Mouse (Mus musculus): ENCODE data around the gene Rpl4. TPM values are rescaled to one million over a fixed set of nuclear protein-coding genes. Genes with fewer than 3 reads are reported as not detected.

Gene Rpl4
- polyA plus RNA-seq, 1 experiment from 2014 or later: 801 TPM

DNA sequence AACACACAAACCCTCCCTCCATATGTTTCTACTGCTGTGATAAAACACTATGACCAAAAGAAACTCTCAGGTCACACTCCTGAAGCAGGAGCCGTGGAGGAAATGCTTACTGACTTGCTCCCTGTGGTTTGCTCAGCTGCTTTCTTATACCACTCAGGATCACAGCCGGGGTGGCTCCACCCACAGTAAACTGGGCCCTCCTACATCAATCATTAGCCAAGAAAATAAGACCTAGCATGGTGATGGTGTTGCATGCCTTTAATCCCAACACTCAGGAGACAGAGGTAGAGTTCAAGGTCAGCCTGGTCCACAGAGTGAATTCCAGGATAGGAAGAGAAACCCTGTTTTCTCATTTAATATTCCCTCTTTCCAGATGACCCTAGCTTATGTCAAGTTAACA lies 26.7 kb downstream of the Rpl4 start:
- peaks cover 27% of the 10 kb centered on the region for H3K36me3 ChIP-seq
- no peaks in the 10 kb centered on the region for H3K9me3 ChIP-seq
- no peak overlapping the region for H3K4me3 ChIP-seq
- no peak overlapping the region for H3K9ac ChIP-seq
- WGBS: 73% methylated on average over 2 of the region's 2 CpGs
- no peaks in the 10 kb centered on the region for H3K4me1 ChIP-seq
- H3K27ac ChIP-seq: no peak overlapping the region
- no peak overlapping the region for H3K4me2 ChIP-seq (replicated peaks)
- H3K27me3 ChIP-seq (replicated peaks): no peaks in the 10 kb centered on the region
- no peak for ATAC-seq (ENCODE audit: low FRiP score, low read depth)

DNA sequence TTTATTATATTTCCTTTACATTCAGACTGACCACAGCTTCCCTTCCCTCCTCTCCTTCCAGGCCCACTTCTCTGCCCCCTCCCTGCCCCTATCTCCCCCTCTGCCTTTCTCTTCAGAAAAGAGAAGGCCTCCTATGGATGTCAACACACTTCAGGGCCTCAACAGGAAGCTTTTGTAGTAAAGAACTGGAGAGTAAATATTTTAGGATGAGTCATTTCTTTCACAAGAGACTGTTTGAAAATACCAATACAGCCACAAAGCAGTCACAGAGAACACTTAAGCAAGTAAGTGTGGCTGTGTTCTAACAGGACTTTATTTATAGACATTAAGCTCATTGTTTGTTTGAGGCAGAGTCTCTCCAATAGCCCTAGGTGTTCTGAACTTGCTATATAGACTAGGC lies 29.2 kb downstream of the Rpl4 start:
- no peak overlapping the region for H3K27ac ChIP-seq
- H3K36me3 ChIP-seq: peaks cover 27% of the 10 kb centered on the region
- ATAC-seq (ENCODE audit: low FRiP score, low read depth): no peak
- no peaks in the 10 kb centered on the region for H3K4me1 ChIP-seq
- no peak overlapping the region for H3K9ac ChIP-seq
- H3K27me3 ChIP-seq (replicated peaks): no peaks in the 10 kb centered on the region
- H3K9me3 ChIP-seq: no peaks in the 10 kb centered on the region
- no peak overlapping the region for H3K4me3 ChIP-seq
- H3K4me2 ChIP-seq (replicated peaks): no peak overlapping the region

DNA sequence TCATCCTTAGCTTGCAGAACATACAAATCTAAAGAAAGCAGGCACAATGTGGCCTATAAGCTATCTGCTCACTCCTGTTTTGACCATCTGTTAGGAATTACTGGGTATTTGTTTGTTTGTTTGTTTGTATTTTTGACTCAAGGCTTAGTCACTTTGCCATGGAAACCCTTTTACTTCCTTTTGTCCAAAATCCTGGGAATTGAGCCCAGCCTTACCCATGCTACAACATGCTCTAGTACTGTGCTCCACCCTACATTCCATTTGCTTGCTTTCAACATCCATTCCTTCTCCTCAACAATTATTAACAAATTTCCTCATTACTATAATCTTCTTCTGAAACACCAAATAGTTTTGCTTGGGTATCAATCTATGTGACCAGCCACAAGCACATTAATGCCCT lies 29.7 kb downstream of the Rpl4 start:
- ATAC-seq (ENCODE audit: low FRiP score, low read depth): no peak
- Histone ChIP-seq H3K4me3 (no peak overlapping the region), H3K9me3 (no peaks in the 10 kb centered on the region), H3K9ac (no peak overlapping the region), H3K27ac (no peak overlapping the region), H3K4me1 (no peaks in the 10 kb centered on the region), H3K4me2 (replicated peaks) (no peak overlapping the region), H3K27me3 (replicated peaks) (no peaks in the 10 kb centered on the region), H3K36me3 (peaks cover 28% of the 10 kb centered on the region)

DNA sequence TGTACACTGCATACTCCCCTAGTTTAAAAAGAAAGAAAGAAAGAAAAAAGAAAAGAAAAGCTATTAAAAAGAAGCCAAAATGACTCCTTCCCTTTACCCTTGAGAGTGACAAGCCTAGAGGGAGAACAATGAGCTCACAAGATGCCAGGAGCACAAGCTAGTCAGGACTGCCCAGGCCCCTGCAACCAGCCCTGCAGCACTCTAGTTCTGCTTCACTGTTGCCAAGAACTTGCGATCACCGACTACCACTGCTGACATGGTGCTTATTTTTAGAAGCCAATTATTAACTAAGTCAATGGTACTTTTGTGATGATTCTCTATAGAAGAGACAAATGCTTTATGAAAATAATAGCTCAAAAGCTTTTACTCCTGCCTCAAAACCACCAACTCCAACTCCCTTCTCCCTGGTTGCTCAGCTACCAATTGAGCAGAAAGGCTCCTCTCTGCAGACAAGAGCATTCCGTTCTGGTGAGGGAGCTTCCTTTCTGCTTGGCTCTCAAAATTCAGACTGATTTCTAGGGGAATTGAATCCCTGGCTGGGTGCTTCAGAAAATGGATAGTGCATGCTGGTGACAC lies 34.4 kb downstream of the Rpl4 start:
- Histone ChIP-seq H3K27ac (no peak overlapping the region), H3K9me3 (no peaks in the 10 kb centered on the region), H3K27me3 (replicated peaks) (no peaks in the 10 kb centered on the region), H3K36me3 (peaks cover 38% of the 10 kb centered on the region), H3K9ac (no peak overlapping the region), H3K4me3 (no peak overlapping the region), H3K4me1 (no peaks in the 10 kb centered on the region), H3K4me2 (replicated peaks) (no peak overlapping the region)
- 88% methylated on average over 3 of the region's 3 CpGs for WGBS
- no peak for ATAC-seq (ENCODE audit: low FRiP score, low read depth)

DNA sequence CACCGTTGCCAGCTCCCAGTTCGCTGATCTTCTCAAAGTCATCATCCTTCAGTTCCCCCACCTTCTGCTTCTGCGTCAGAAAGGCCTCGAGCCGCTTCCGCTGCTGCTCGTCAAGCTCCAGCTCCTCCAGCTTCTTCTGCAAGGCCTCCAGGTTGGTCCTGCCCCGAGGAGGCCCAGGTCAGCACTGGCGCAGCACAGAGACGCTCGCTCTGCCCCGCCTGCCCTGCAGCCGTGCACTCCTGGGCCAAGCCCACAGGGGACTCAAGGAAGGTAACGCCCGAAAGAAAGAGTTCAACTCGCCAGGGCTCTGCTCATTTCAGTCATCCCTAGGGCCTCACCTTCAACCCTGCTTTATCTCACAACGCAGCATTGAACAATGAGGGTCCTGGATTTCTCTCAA lies 41.3 kb downstream of the Rpl4 start:
- ATAC-seq (ENCODE audit: low FRiP score, low read depth): no peak
- WGBS: 93% methylated on average over 17 of the region's 17 CpGs

DNA sequence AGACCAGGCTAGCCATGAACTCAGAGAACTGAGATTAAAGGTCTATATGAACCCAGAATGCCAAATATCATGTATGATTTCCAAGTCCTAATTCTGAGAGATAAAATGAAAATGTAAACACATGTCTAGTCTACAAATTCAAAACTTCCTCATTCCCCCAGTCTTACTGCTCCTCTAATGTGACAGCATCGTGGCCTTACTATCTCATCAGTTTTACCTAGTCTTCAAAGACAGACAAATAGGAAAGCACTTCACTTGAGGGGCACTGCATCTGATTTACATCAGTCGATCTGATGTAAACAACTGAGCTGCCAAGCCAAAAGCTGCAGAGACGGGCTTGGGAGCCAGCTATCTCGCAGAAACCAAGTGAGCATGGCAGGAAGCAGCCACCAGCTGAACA lies 42.9 kb downstream of the Rpl4 start:
- H3K27me3 ChIP-seq (replicated peaks): no peaks in the 10 kb centered on the region
- ATAC-seq (ENCODE audit: low FRiP score, low read depth): no peak
- peaks cover 6% of the 10 kb centered on the region; the same call in 1 of the 2 replicates for H3K36me3 ChIP-seq
- no peak overlapping the region for H3K27ac ChIP-seq
- no peak overlapping the region for H3K9ac ChIP-seq
- 91% methylated on average over 4 of the region's 4 CpGs for WGBS
- no peak overlapping the region for H3K4me3 ChIP-seq
- H3K4me2 ChIP-seq (replicated peaks): no peak overlapping the region
- no peaks in the 10 kb centered on the region for H3K9me3 ChIP-seq
- peaks cover 3% of the 10 kb centered on the region; the same call in 1 of the 2 replicates for H3K4me1 ChIP-seq

More for the DNA sequence above, 41.3 kb downstream of the Rpl4 start:
- no peak overlapping the region for H3K9ac ChIP-seq
- H3K36me3 ChIP-seq: peaks cover 12% of the 10 kb centered on the region
- no peaks in the 10 kb centered on the region for H3K9me3 ChIP-seq
- no peak overlapping the region for H3K4me3 ChIP-seq
- H3K27me3 ChIP-seq (replicated peaks): no peaks in the 10 kb centered on the region
- H3K4me1 ChIP-seq: no peaks in the 10 kb centered on the region
- no peak overlapping the region for H3K27ac ChIP-seq
- no peak overlapping the region for H3K4me2 ChIP-seq (replicated peaks)

DNA sequence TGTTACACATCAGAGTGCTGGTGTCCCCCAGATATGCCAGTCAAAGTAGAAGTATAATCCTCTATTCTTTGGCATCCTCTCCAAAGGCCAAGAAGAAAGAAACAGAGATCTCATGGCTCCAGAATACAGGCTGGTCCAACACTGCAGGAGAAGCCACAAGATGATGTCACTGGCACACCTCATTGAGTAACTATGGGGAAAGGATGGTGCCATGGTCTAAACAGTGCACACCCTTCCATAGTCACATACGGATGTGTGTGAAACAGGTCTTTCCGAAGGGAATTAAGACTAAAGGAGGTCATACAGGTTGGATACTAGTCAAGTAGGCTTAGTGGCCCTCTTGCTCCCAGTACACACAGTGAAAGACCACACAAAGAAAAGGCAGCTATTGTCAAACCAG lies 43.5 kb downstream of the Rpl4 start:
- no peaks in the 10 kb centered on the region for H3K27me3 ChIP-seq (replicated peaks)
- H3K4me3 ChIP-seq: no peak overlapping the region
- peaks cover 3% of the 10 kb centered on the region; the same call in 1 of the 2 replicates for H3K4me1 ChIP-seq
- WGBS: 96% methylated on average over 2 of the region's 2 CpGs
- no peak overlapping the region for H3K4me2 ChIP-seq (replicated peaks)
- no peaks in the 10 kb centered on the region for H3K9me3 ChIP-seq
- H3K27ac ChIP-seq: no peak overlapping the region
- H3K9ac ChIP-seq: no peak overlapping the region
- ATAC-seq (ENCODE audit: low FRiP score, low read depth): no peak
- H3K36me3 ChIP-seq: peaks cover 6% of the 10 kb centered on the region; the same call in 1 of the 2 replicates

DNA sequence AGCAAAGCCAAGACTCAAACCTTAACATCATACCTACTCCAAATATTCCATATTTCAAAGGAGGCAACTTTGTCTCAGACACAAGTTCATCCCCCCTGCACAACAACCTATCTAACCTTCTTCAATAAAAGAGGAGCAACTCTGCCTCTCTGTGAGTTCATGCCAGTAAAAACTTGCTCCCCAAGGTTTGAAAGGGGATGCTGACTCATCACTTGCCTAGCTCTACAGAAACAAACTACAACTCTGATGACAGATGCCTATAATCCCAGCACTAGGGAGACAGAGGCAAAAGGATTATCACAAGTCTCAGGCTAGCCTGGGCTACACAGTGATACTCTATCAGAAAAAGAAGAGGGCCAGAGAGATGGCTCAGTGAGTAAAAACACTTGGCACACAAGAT lies 44.7 kb downstream of the Rpl4 start:
- ATAC-seq (ENCODE audit: low FRiP score, low read depth): no peak
- Histone ChIP-seq H3K36me3 (no peaks in the 10 kb centered on the region), H3K27me3 (replicated peaks) (no peaks in the 10 kb centered on the region), H3K9me3 (no peaks in the 10 kb centered on the region), H3K9ac (no peak overlapping the region), H3K27ac (no peak overlapping the region), H3K4me2 (replicated peaks) (no peak overlapping the region), H3K4me1 (peaks cover 3% of the 10 kb centered on the region; the same call in 1 of the 2 replicates), H3K4me3 (no peak overlapping the region)

DNA sequence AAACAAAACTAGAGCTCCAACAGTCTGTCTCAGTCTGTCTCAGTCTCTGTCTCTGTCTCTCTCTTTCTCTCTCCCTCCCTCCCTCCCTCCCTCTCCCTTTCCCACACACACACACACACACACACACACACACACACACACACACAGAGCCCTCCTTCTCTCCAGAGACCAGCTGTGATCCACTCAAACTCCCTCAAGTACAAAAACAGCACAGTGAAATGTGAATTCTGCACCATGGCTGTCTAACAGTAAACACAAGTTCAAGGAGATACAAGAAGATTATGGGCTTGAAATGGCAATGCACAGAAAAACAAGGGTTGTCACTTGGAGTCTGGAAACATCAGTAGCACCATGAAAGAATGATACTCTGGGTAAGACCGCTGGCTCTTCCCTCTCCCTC lies 46.1 kb downstream of the Rpl4 start:
- peaks cover 3% of the 10 kb centered on the region; the same call in 1 of the 2 replicates for H3K4me1 ChIP-seq
- no peaks in the 10 kb centered on the region for H3K36me3 ChIP-seq
- no peaks in the 10 kb centered on the region for H3K9me3 ChIP-seq
- no peaks in the 10 kb centered on the region for H3K27me3 ChIP-seq (replicated peaks)
- no peak overlapping the region for H3K27ac ChIP-seq
- H3K9ac ChIP-seq: no peak overlapping the region
- 83% methylated on average over 1 of the region's 1 CpGs for WGBS
- no peak for ATAC-seq (ENCODE audit: low FRiP score, low read depth)
- no peak overlapping the region for H3K4me3 ChIP-seq
- no peak overlapping the region for H3K4me2 ChIP-seq (replicated peaks)

DNA sequence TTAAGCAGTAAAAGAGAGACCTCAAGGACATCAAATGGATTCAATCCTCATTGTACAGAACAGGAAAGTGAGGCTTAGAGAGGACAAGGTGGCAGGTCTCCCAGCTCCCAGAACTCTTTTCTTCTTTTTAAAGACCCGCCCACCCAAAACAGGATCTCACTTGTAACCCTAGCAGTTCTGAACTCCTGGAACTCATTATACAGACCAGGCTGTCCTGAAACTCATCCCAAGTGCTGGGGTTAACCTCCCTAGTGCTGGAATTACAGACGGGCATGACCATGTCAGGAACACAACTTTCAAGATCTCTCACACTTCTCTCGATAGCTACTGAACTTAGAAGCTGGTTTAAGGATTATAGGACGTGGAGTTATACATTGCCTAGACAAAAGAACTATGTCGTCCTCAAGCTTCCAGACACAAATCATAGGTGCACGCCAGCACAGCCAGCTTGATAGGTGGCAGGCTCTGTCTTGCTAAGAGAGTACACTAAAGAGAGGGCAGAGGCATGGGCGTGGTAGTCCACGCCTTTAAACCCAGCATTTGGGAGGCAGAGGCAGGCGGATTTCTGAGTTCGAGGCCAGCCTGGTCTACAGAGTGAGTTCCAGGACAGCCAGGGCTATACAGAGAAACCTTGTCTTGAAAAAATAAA lies 46.7 kb downstream of the Rpl4 start:
- 87% methylated on average over 10 of the region's 10 CpGs for WGBS

DNA sequence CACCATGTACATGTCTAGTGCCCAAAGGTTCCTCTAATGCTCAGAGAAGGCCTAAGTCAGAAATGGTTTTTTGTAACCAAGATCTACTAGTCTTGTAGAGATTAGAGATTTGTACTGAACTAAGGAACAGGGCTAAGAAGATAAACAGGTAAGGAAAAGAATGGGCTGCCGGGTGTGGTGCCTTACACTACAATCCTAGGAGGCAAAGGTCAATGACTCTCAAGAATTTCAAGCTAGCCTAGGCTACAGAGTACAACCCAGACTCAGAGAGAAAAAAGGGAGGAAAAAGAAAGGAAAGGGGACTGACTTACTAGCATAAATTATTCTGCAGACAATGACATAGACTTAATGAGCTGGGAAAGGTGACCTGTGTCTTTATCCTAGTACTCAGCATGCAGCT lies 47.4 kb downstream of the Rpl4 start:
- H3K9me3 ChIP-seq: no peaks in the 10 kb centered on the region

More for the DNA sequence above, 46.7 kb downstream of the Rpl4 start:
- no peak overlapping the region for H3K4me2 ChIP-seq (replicated peaks)
- no peak overlapping the region for H3K9ac ChIP-seq
- no peaks in the 10 kb centered on the region for H3K9me3 ChIP-seq
- no peak overlapping the region for H3K4me3 ChIP-seq
- no peak for ATAC-seq (ENCODE audit: low FRiP score, low read depth)
- no peaks in the 10 kb centered on the region for H3K27me3 ChIP-seq (replicated peaks)
- no peak overlapping the region for H3K27ac ChIP-seq
- no peaks in the 10 kb centered on the region for H3K36me3 ChIP-seq
- peaks cover 3% of the 10 kb centered on the region; the same call in 1 of the 2 replicates for H3K4me1 ChIP-seq

DNA sequence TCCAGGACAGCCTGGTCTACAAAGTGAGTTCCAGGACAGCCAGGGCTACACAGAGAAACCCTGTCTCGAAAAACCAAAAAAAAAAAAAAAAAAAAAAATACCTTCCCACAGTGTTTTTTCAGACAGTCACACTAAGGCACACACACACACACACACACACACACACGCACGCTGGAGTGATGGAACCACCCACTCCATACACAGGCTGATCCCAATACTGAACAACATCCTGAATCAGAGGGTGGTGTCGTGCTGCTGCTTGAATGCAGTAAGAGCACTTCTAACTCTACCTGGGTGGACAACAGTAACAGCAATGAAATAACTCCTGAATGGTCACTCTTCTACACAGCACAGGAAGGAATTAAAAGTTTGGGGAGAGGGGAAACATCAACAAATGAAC lies 48.3 kb downstream of the Rpl4 start:
- no peaks in the 10 kb centered on the region for H3K36me3 ChIP-seq
- H3K27me3 ChIP-seq (replicated peaks): no peaks in the 10 kb centered on the region
- no peak overlapping the region for H3K4me2 ChIP-seq (replicated peaks)
- H3K9ac ChIP-seq: no peak overlapping the region
- ATAC-seq (ENCODE audit: low FRiP score, low read depth): no peak
- no peaks in the 10 kb centered on the region for H3K9me3 ChIP-seq
- peaks cover 3% of the 10 kb centered on the region; the same call in 1 of the 2 replicates for H3K4me1 ChIP-seq
- 82% methylated on average over 4 of the region's 4 CpGs for WGBS
- H3K27ac ChIP-seq: no peak overlapping the region
- H3K4me3 ChIP-seq: no peak overlapping the region

More for the DNA sequence above, 47.4 kb downstream of the Rpl4 start:
- WGBS: 25% methylated on average over 1 of the region's 1 CpGs
- ATAC-seq (ENCODE audit: low FRiP score, low read depth): no peak
- Histone ChIP-seq H3K4me3 (no peak overlapping the region), H3K4me2 (replicated peaks) (no peak overlapping the region), H3K27me3 (replicated peaks) (no peaks in the 10 kb centered on the region), H3K36me3 (no peaks in the 10 kb centered on the region), H3K4me1 (peaks cover 3% of the 10 kb centered on the region; the same call in 1 of the 2 replicates), H3K9ac (no peak overlapping the region), H3K27ac (no peak overlapping the region)

DNA sequence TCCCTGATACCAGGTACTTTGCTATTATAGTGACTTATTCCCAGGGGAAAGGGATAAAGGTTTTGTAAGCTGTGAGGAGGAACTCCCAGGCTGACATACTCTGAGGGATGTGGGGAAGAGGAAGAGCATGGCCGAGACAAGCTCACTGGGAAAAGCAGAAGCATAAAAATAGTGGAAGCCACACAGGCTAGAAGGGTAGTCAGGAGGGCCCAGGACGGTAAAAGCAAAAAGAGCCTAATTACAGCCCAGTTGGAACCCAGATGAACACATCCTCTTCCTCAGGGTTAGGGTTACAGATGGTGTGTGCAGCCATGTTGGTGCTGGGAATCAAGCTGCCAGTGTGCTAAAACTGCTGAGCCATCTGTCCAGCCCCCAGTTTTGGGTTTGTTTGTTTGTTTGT lies 48.9 kb downstream of the Rpl4 start:
- Histone ChIP-seq H3K9me3 (no peaks in the 10 kb centered on the region), H3K4me1 (peaks cover 3% of the 10 kb centered on the region; the same call in 1 of the 2 replicates), H3K36me3 (no peaks in the 10 kb centered on the region), H3K4me2 (replicated peaks) (no peak overlapping the region), H3K9ac (no peak overlapping the region), H3K27me3 (replicated peaks) (no peaks in the 10 kb centered on the region), H3K27ac (no peak overlapping the region), H3K4me3 (no peak overlapping the region)
- no peak for ATAC-seq (ENCODE audit: low FRiP score, low read depth)
- 57% methylated on average over 2 of the region's 2 CpGs for WGBS

Measured in neural tube, embryonic 12.5 days (tissue).